Mouse (Mus musculus) small intestine, adult 2 months (tissue): ENCODE results near the gene Rps9. TPM values are rescaled to one million over a fixed set of nuclear protein-coding genes. Genes with fewer than 3 reads are reported as not detected.

ENCODE experiments used
- H3K27ac ChIP-seq: fragments of 200-500 bp; 2 replicates; pipeline ENCODE4 v1.5.1; 2012; ENCODE audit warnings: low read depth, low read length, control low read depth, inconsistent platforms; ENCODE audit not compliant: insufficient read depth
- H3K27me3 ChIP-seq: fragments of 200-500 bp; 2 replicates; pipeline ENCODE4 v1.6.1; 2012; ENCODE audit warnings: mild to moderate bottlenecking, moderate library complexity, low read length, inconsistent platforms; ENCODE audit not compliant: control insufficient read depth, insufficient read depth
- H3K36me3 ChIP-seq: fragments of 200-500 bp; 2 replicates; pipeline ENCODE4 v1.6.1; 2012; ENCODE audit warnings: mild to moderate bottlenecking, low read length, control low read depth, inconsistent platforms; ENCODE audit not compliant: control insufficient read depth, insufficient read depth
- H3K4me1 ChIP-seq: fragments of 200-500 bp; 2 replicates; pipeline ENCODE4 v1.6.1; 2012; ENCODE audit warnings: low read length, inconsistent platforms, mixed read lengths; ENCODE audit not compliant: control insufficient read depth, insufficient read depth, insufficient read length
- H3K4me3 ChIP-seq: fragments of 200-500 bp; 2 replicates; pipeline ENCODE4 v1.5.1; 2012; ENCODE audit warnings: low read depth, mild to moderate bottlenecking, control low read depth, inconsistent platforms, low read length, moderate library complexity
- CTCF ChIP-seq: fragments of 200-500 bp; IDR thresholded peaks from 2 replicates; pipeline ENCODE4 v1.5.1; 2012; ENCODE audit warnings: low read depth, mild to moderate bottlenecking, control low read depth, inconsistent platforms, low read length, moderate library complexity, mixed read lengths; ENCODE audit not compliant: insufficient replicate concordance, insufficient read length; ENCODE audit errors: extremely low read depth
- POLR2A ChIP-seq: fragments of 200-500 bp; IDR thresholded peaks from 2 replicates; pipeline ENCODE4 v1.6.1; 2012; ENCODE audit warnings: low read depth, mild to moderate bottlenecking, control low read depth, inconsistent platforms, low read length, moderate library complexity
- WGBS: fragments of 180-500 bp; shearing (Covaris S2); methylation state at CpG from one replicate; pipeline ENCODE4 v1.1.7; 2018; 5-methylcytosine and 5-hydroxymethylcytosine counted together
- polyA plus RNA-seq: library from polyadenylated mRNA; depleted of rRNA; stranded (reverse); fragments of >200 nt; gene quantifications from 2 replicates; pipeline ENCODE4 v1.2.3, GENCODE M21; 2012

Gene Rps9
- polyA plus RNA-seq, 1 experiment = 1,397 TPM

- TF ChIP-seq CTCF = peak; percentile 97
- no peak for TF ChIP-seq POLR2A
Observed at GRCm38 (mm10) chr7:3674507-3675227, 29.1 kb upstream of the Rps9 start.

GRCm38 (mm10) chr7:3675228-3675548 is 28.6 kb upstream of the Rps9 start:
- TF ChIP-seq CTCF = no peak
- TF ChIP-seq POLR2A = no peak
- no peaks in the 10 kb centered on the region for H3K27me3 ChIP-seq
- H3K27ac ChIP-seq = no peak overlapping the region
- no peak overlapping the region for H3K4me3 ChIP-seq
- peaks cover 39% of the 10 kb centered on the region for H3K36me3 ChIP-seq
- peaks cover 2% of the 10 kb centered on the region; the same call in 1 of the 2 replicates for H3K4me1 ChIP-seq
- WGBS = 82% methylated on average over 3 of the region's 3 CpGs

More at GRCm38 (mm10) chr7:3674507-3675227, 29.1 kb upstream of the Rps9 start:
- Histone ChIP-seq H3K36me3 (peaks cover 38% of the 10 kb centered on the region), H3K27ac (no peak overlapping the region), H3K27me3 (no peaks in the 10 kb centered on the region), H3K4me3 (no peak overlapping the region), H3K4me1 (peaks cover 2% of the 10 kb centered on the region; the same call in 1 of the 2 replicates)
- WGBS = 68% methylated on average over 10 of the region's 10 CpGs

GRCm38 (mm10) chr7:3676371-3676770 is 27.4 kb upstream of the Rps9 start:
- TF ChIP-seq CTCF = no peak
- no peak for TF ChIP-seq POLR2A
- no peaks in the 10 kb centered on the region for H3K27me3 ChIP-seq
- peak overlapping the region; percentile 69 for H3K4me3 ChIP-seq
- 24% methylated on average over 12 of the region's 12 CpGs for WGBS
- H3K4me1 ChIP-seq = peaks cover 2% of the 10 kb centered on the region; the same call in 1 of the 2 replicates
- H3K36me3 ChIP-seq = peaks cover 37% of the 10 kb centered on the region
- H3K27ac ChIP-seq = peak overlapping the region; percentile 96

GRCm38 (mm10) chr7:3677342-3677741 is 26.5 kb upstream of the Rps9 start, which contains the start of gene Tmc4:
Tmc4 (minus strand) TSS chr7:3677553.
- 21% methylated on average over 9 of the region's 9 CpGs for WGBS

DNA sequence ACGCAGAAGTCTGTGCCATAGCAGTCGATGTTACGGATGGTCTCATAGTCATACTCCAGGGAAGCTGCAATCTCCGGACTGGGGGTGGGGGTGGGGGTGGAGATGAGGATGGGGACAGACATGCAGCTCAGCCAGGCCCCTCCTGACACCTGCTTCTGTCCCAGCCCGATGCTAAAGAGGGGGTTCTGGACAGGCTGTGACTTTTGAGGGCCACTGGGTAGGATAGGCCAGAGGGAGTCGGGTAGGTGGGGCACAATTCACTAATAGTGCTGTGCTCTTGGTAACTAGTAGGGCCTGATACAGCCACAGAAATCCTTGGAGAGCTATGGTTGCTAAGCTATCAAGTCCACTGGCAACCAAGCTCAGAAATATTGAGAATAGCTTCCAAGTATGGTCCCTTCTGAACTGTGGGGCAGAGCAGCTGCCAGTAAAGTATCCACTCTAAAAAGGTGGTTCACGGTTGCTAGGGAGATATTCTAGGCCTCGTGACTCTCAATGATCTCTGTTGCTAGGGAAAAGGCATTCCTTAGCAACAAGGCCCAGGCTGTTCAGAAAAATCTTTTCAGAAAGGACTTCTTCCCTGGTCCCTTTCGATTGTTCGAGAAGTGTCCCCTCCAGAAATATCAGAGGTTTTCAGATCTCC is 19.8 kb upstream of the Rps9 start:
- no peaks in the 10 kb centered on the region for H3K4me1 ChIP-seq
- peaks cover 29% of the 10 kb centered on the region for H3K36me3 ChIP-seq
- 87% methylated on average over 10 of the region's 10 CpGs for WGBS
- no peak for TF ChIP-seq POLR2A
- no peak overlapping the region for H3K4me3 ChIP-seq
- no peak overlapping the region for H3K27ac ChIP-seq
- H3K27me3 ChIP-seq = no peaks in the 10 kb centered on the region

More at GRCm38 (mm10) chr7:3677342-3677741, 26.5 kb upstream of the Rps9 start, which contains the start of gene Tmc4:
- H3K27me3 ChIP-seq = no peaks in the 10 kb centered on the region
- peak; percentile 77 for TF ChIP-seq POLR2A
- peak; percentile 52; the same call in 1 of the 2 replicates for TF ChIP-seq CTCF
- H3K4me3 ChIP-seq = peak within 1 kb of the TSS; percentile 69
- H3K27ac ChIP-seq = peak within 1 kb of the TSS; percentile 96
- peaks cover 2% of the 10 kb centered on the region; the same call in 1 of the 2 replicates for H3K4me1 ChIP-seq
- peaks cover 35% of the 10 kb centered on the region for H3K36me3 ChIP-seq

- Histone ChIP-seq H3K36me3 (peaks cover 28% of the 10 kb centered on the region), H3K27ac (no peak overlapping the region), H3K4me3 (no peak overlapping the region), H3K4me1 (no peaks in the 10 kb centered on the region), H3K27me3 (no peaks in the 10 kb centered on the region)
- 89% methylated on average over 8 of the region's 8 CpGs for WGBS
- no peak for TF ChIP-seq CTCF
- no peak for TF ChIP-seq POLR2A
Observed at GRCm38 (mm10) chr7:3684698-3685097, 19.1 kb upstream of the Rps9 start.
